Mouse (Mus musculus): ENCODE data around the gene Gpr107. TPM values are rescaled to one million over a fixed set of nuclear protein-coding genes. Genes with fewer than 3 reads are reported as not detected.
A peak's percentile ranks its signal among the peaks of the same experiment; 100 is the strongest.

Gpr107 gene
- total RNA-seq, 2 experiments from 2014 or later: 45.2 to 51.5 TPM

- intact Hi-C loops (cut with DNase I): no loop called here
- Histone ChIP-seq H3K27ac (no peak overlapping the region), H3K4me3 (no peak overlapping the region)
- no peak for DNase-seq (ENCODE audit: extremely low spot score in 1 of 2, low spot score in 2 of 2)
- peak; percentile 31 for TF ChIP-seq CTCF (IDR thresholded peaks at IDR 0.05)
These were observed 57.4 kb downstream of the Gpr107 start for GRCm38 (mm10) chr2:31209525-31209924.

- Histone ChIP-seq H3K4me3 (no peak overlapping the region), H3K27ac (no peak overlapping the region)
- no peak for TF ChIP-seq CTCF (IDR thresholded peaks at IDR 0.05)
- DNase-seq (ENCODE audit: extremely low spot score in 1 of 2, low spot score in 2 of 2): no peak
- intact Hi-C loops (cut with DNase I): no loop called here
These were observed 58.2 kb downstream of the Gpr107 start for GRCm38 (mm10) chr2:31210144-31210847.

- Histone ChIP-seq H3K27ac (no peak overlapping the region), H3K4me3 (no peak overlapping the region)
- DNase-seq (ENCODE audit: extremely low spot score in 1 of 2, low spot score in 2 of 2): no peak
- intact Hi-C loops (cut with DNase I): no loop called here
- no peak for TF ChIP-seq CTCF (IDR thresholded peaks at IDR 0.05)
These were observed 59.1 kb downstream of the Gpr107 start for GRCm38 (mm10) chr2:31211204-31211603.

- TF ChIP-seq CTCF (IDR thresholded peaks at IDR 0.05): no peak
- no peak overlapping the region for H3K4me3 ChIP-seq
- DNase-seq (ENCODE audit: extremely low spot score in 1 of 2, low spot score in 2 of 2): no peak
- intact Hi-C loops (cut with DNase I): no loop called here
- H3K27ac ChIP-seq: no peak overlapping the region
These were observed 62.2 kb downstream of the Gpr107 start for GRCm38 (mm10) chr2:31214211-31214796.

GRCm38 (mm10) chr2:31218611-31219010 is 66.5 kb downstream of the Gpr107 start:
- Histone ChIP-seq H3K27ac (no peak overlapping the region), H3K4me3 (no peak overlapping the region)
- intact Hi-C loops (cut with DNase I): no loop called here
- no peak for TF ChIP-seq CTCF (IDR thresholded peaks at IDR 0.05)
- no peak for DNase-seq (ENCODE audit: extremely low spot score in 1 of 2, low spot score in 2 of 2)

- no peak for DNase-seq (ENCODE audit: extremely low spot score in 1 of 2, low spot score in 2 of 2)
- Histone ChIP-seq H3K27ac (no peak overlapping the region), H3K4me3 (no peak overlapping the region)
- intact Hi-C loops (cut with DNase I): no loop called here
- no peak for TF ChIP-seq CTCF (IDR thresholded peaks at IDR 0.05)
These were observed 67.4 kb downstream of the Gpr107 start for GRCm38 (mm10) chr2:31219470-31219869.

GRCm38 (mm10) chr2:31220844-31221243 is 68.7 kb downstream of the Gpr107 start:
- intact Hi-C loops (cut with DNase I): no loop called here
- TF ChIP-seq CTCF (IDR thresholded peaks at IDR 0.05): no peak
- H3K27ac ChIP-seq: no peak overlapping the region
- DNase-seq (ENCODE audit: extremely low spot score in 1 of 2, low spot score in 2 of 2): no peak
- no peak overlapping the region for H3K4me3 ChIP-seq

- TF ChIP-seq CTCF (IDR thresholded peaks at IDR 0.05): no peak
- DNase-seq (ENCODE audit: extremely low spot score in 1 of 2, low spot score in 2 of 2): no peak
- intact Hi-C loops (cut with DNase I): no loop called here
- Histone ChIP-seq H3K4me3 (no peak overlapping the region), H3K27ac (no peak overlapping the region)
These were observed 69.5 kb downstream of the Gpr107 start for GRCm38 (mm10) chr2:31221582-31221981.

- intact Hi-C loops (cut with DNase I): no loop called here
- TF ChIP-seq CTCF (IDR thresholded peaks at IDR 0.05): peak; percentile 28
- Histone ChIP-seq H3K4me3 (no peak overlapping the region), H3K27ac (no peak overlapping the region)
- DNase-seq (ENCODE audit: extremely low spot score in 1 of 2, low spot score in 2 of 2): no peak
These were observed 76.7 kb downstream of the Gpr107 start for GRCm38 (mm10) chr2:31228768-31229311.

GRCm38 (mm10) chr2:31239203-31239696 is 87.1 kb downstream of the Gpr107 start:
- Histone ChIP-seq H3K27ac (no peak overlapping the region), H3K4me3 (no peak overlapping the region)
- peak; percentile 36 for TF ChIP-seq CTCF (IDR thresholded peaks at IDR 0.05)
- DNase-seq (ENCODE audit: extremely low spot score in 1 of 2, low spot score in 2 of 2): no peak
- intact Hi-C loops (cut with DNase I): loop anchor here (2.0 to 5.0 kb wide), 2 partner anchors 52 to 143 kb away; no protein-coding TSS in a partner anchor

- no peak overlapping the region for H3K4me3 ChIP-seq
- H3K27ac ChIP-seq: no peak overlapping the region
- no peak for DNase-seq (ENCODE audit: extremely low spot score in 1 of 2, low spot score in 2 of 2)
- no peak for TF ChIP-seq CTCF (IDR thresholded peaks at IDR 0.05)
- intact Hi-C loops (cut with DNase I): loop anchor here (2.0 to 5.0 kb wide), 2 partner anchors 51 to 142 kb away; no protein-coding TSS in a partner anchor
These were observed 87.7 kb downstream of the Gpr107 start for GRCm38 (mm10) chr2:31239833-31240232.

- no peak for TF ChIP-seq CTCF (IDR thresholded peaks at IDR 0.05)
- no peak overlapping the region for H3K27ac ChIP-seq
- intact Hi-C loops (cut with DNase I): no loop called here
- no peak for DNase-seq (ENCODE audit: extremely low spot score in 1 of 2, low spot score in 2 of 2)
- H3K4me3 ChIP-seq: no peak overlapping the region
These were observed 89.5 kb downstream of the Gpr107 start for GRCm38 (mm10) chr2:31241639-31242038.

All from left cerebral cortex, adult 2 months (tissue).